Mouse (Mus musculus) kidney, embryonic 16.5 days (tissue): ENCODE measurements around the gene Sfmbt1. TPM values are rescaled to one million over a fixed set of nuclear protein-coding genes. Genes with fewer than 3 reads are reported as not detected.

ENCODE experiments used
- ATAC-seq: fragments of 200-750 bp; cut with Nextera tagmentation; 2 replicates; pipeline ENCODE4 v1.8.0; 2017; ENCODE audit warnings: moderate TSS enrichment; ENCODE audit not compliant: low FRiP score, low TSS enrichment
- H3K27ac ChIP-seq: fragments of 300-500 bp; sonication (generic); 2 replicates; pipeline ENCODE4 v1.5.1; 2014; ENCODE audit warnings: low read length
- H3K27me3 ChIP-seq: fragments of 300-500 bp; sonication (generic); 2 replicates; pipeline ENCODE4 v1.6.1; 2014; ENCODE audit warnings: low read length, control low read depth, mixed read lengths; ENCODE audit not compliant: insufficient read depth
- H3K36me3 ChIP-seq: fragments of 300-500 bp; sonication (generic); 2 replicates; pipeline ENCODE4 v1.6.1; 2014; ENCODE audit warnings: low read length, control low read depth, mixed read lengths; ENCODE audit not compliant: insufficient read depth
- H3K4me1 ChIP-seq: fragments of 300-500 bp; sonication (generic); 2 replicates; pipeline ENCODE4 v1.6.1; 2014; ENCODE audit warnings: low read length, control low read depth, mixed read lengths; ENCODE audit not compliant: insufficient read depth
- H3K4me2 ChIP-seq: fragments of 300-500 bp; sonication (generic); replicated peaks from 2 replicates; pipeline ENCODE4 v1.6.1; 2014; ENCODE audit warnings: low read depth, low read length
- H3K4me3 ChIP-seq: fragments of 300-500 bp; sonication (generic); 2 replicates; pipeline ENCODE4 v1.5.1; 2014; ENCODE audit warnings: mild to moderate bottlenecking, low read length
- H3K9ac ChIP-seq: fragments of 300-500 bp; sonication (generic); replicated peaks from 2 replicates; pipeline ENCODE4 v1.6.1; 2014; ENCODE audit warnings: low read length
- H3K9me3 ChIP-seq: fragments of 300-500 bp; sonication (generic); 2 replicates; pipeline ENCODE4 v1.6.1; 2016; ENCODE audit warnings: low read length, control low read depth
- WGBS: fragments of 180-500 bp; shearing (Covaris S2); extraction: QIAGEN DNeasy Blood & Tissue Kit; methylation state at CpG from one replicate; pipeline ENCODE4 v1.1.7; 2014; 5-methylcytosine and 5-hydroxymethylcytosine counted together
- polyA plus RNA-seq: library from polyadenylated mRNA; unstranded; fragments of >200 nt; fragmentation: Nextera tagmentation; extraction: Ambion mirVana; gene quantifications from 2 replicates; pipeline ENCODE4 v1.2.1, GENCODE M21; 2015

Sfmbt1 gene
- polyA plus RNA-seq, 1 experiment from 2014 or later = 13.6 TPM

- no peak overlapping the region for H3K27ac ChIP-seq
Measured at GRCm38 (mm10) chr14:30868826-30869225, 154.2 kb downstream of the Sfmbt1 start.

DNA sequence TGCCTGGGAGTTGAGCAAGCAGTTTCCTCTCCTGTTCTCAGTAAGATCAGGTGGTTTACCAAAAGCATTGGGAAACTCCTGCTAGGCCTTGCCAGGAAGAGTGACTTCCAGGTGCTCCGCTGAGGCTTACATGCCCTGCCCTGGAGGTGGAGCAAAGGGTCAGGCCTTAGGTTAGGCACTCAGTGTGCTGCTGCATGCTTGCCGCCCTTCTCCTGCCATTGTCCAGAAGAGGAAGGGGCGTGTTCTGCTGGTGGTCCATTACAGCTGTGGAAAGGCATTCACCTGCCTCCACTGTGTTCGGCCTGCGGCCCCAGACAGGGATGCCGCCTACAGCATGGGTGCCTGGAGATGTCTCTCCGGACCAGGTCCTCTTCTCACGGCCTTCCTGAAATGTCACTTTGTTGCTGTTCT is 154.7 kb downstream of the Sfmbt1 start:
- H3K27ac ChIP-seq = peak overlapping the region; percentile 43
- H3K4me1 ChIP-seq = peaks cover 17% of the 10 kb centered on the region
- peaks cover 8% of the 10 kb centered on the region for H3K36me3 ChIP-seq
- H3K9ac ChIP-seq = no peak overlapping the region
- 79% methylated on average over 8 of the region's 8 CpGs for WGBS
- H3K4me3 ChIP-seq = no peak overlapping the region
- no peaks in the 10 kb centered on the region for H3K9me3 ChIP-seq
- H3K4me2 ChIP-seq = no peak overlapping the region
- H3K27me3 ChIP-seq = no peaks in the 10 kb centered on the region
- ATAC-seq = no peak

More at GRCm38 (mm10) chr14:30868826-30869225, 154.2 kb downstream of the Sfmbt1 start:
- ATAC-seq = no peak
- Histone ChIP-seq H3K27me3 (no peaks in the 10 kb centered on the region), H3K4me3 (no peak overlapping the region), H3K4me2 (no peak overlapping the region), H3K9me3 (no peaks in the 10 kb centered on the region), H3K9ac (no peak overlapping the region), H3K36me3 (peaks cover 4% of the 10 kb centered on the region; the same call in 1 of the 2 replicates), H3K4me1 (peaks cover 12% of the 10 kb centered on the region)
- 83% methylated on average over 10 of the region's 10 CpGs for WGBS

DNA sequence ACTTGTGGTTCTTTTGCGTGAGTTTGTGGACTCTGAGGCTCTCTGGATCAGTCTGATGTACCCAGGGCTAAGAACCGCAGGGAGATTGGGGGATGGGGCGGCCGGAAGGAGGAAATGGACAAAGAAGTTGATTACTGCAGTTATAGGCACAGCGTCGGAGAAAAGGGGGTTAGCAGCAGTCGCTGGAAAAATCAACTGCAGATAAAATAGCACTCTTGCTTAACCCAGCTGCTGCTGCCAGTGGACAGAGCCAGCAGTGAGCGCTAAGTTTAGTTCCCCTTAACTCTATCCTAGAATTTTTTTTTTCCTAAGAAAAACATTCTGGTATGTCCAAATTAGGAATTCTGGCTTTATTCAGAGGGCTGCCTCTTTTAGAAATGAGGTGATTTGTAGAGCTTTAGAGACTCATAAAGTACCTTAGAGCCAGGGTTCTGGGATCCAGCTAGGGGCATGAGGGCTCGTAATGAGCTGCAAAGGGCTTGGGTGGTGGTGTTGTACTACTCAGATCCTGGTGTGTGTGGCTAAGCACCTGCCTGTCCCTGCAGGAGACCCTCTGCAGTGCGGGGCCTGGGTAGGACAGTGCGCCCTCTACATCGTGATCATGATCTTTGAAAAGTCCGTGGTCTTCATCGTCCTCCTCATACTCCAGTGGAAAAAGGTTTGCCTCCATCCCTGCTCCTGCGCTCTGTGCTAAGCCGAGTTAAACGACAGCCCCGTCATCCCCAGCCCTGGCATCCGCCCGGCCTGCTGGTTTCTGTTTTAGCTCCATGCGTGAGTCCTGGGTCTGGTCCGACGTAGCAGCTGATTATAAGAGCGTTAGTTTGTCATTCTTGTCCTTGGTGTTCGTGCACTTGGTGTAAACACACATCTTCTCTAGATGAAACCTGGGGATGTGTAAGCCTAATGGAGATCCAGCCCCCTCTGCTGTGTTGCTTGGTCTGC is 155.8 kb downstream of the Sfmbt1 start:
- peaks cover 9% of the 10 kb centered on the region for H3K36me3 ChIP-seq
- no peak for ATAC-seq

More for the DNA sequence above, 155.8 kb downstream of the Sfmbt1 start:
- Histone ChIP-seq H3K4me2 (no peak overlapping the region), H3K9ac (no peak overlapping the region), H3K9me3 (no peaks in the 10 kb centered on the region), H3K27me3 (no peaks in the 10 kb centered on the region), H3K27ac (peak overlapping the region; percentile 50), H3K4me3 (no peak overlapping the region), H3K4me1 (peaks cover 26% of the 10 kb centered on the region)
- 73% methylated on average over 25 of the region's 25 CpGs for WGBS

Other genes starting within 250 kb of the Sfmbt1 start
- gene Dcp1a, start 235.3 kb upstream of the Sfmbt1 start, polyA plus RNA-seq = 28.3 and 32.1 TPM in 2 replicates
- 3.0 and 3.3 TPM in 2 replicates for gene Cacna1d, start 223.4 kb upstream of the Sfmbt1 start, polyA plus RNA-seq
- gene Tkt, start 166.5 kb upstream of the Sfmbt1 start, polyA plus RNA-seq = 314 TPM in 2 replicates
- gene Prkcd, start 88.6 kb upstream of the Sfmbt1 start, polyA plus RNA-seq = 48.9 and 52.4 TPM in 2 replicates
- 19.6 and 20.3 TPM in 2 replicates for gene Rft1, start 60.5 kb upstream of the Sfmbt1 start, polyA plus RNA-seq
- gene Tmem110, start 110.7 kb downstream of the Sfmbt1 start, polyA plus RNA-seq = 25.1 and 25.7 TPM in 2 replicates
- 4.5 and 5.3 TPM in 2 replicates for gene Mustn1, start 164.4 kb downstream of the Sfmbt1 start, polyA plus RNA-seq
- gene Itih4, start 171.6 kb downstream of the Sfmbt1 start, polyA plus RNA-seq = 0.27 and 0.59 TPM in 2 replicates
- gene Itih3, start 208.9 kb downstream of the Sfmbt1 start, polyA plus RNA-seq = 1.4 TPM in 2 replicates
- 0.45 and 0.51 TPM in 2 replicates for gene Itih1, start 228.4 kb downstream of the Sfmbt1 start, polyA plus RNA-seq
- 15.0 and 18.9 TPM in 2 replicates for gene Nek4, start 236.5 kb downstream of the Sfmbt1 start, polyA plus RNA-seq